ENCODE assay signal across 25 mouse cellular contexts in the genomic region with DNA sequence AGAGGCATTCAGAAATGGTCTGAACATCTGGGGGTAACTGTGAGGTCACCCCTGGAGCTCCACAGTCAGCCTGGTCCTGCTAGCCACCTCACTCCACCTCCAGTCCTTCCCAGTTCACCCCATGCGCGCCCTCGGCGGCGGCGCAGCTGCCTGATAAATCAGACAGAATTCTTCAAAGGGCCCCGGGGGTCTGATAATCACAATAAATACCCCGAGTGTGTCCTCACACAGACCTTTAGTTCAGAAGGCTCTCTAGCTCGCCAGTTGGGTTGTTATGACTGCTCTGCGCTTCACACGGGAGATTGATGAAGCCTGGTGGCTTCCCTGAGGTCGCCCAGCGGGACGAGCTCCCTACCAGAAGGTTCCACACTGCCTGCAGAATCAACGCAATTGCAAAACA.
"Had no signal": no experiment of that assay in that cellular context is flagged by ENCODE, and none has a peak within 500 bp of the region (broad histone marks: within the 10 kb centered on the region; RNA-seq: fewer than 3 reads in every experiment).

No protein-coding gene starts in this region.

- H3K36me3 ChIP-seq: heart, embryonic 10.5 days; heart, embryonic 12.5 days; hindbrain, embryonic 10.5 days; hindbrain, embryonic 12.5 days; intestine, embryonic 15.5 days; limb, embryonic 13.5 days; limb, embryonic 15.5 days had no signal

- DNase-seq: gastrocnemius, adult 2 months; gastrocnemius, postnatal 10 days; gastrocnemius, postnatal 25 days; heart, adult 18-20 months; heart, postnatal 10 days; heart, postnatal 4 days; kidney, adult 18-20 months; kidney, adult 8-10 months; kidney, postnatal 10 days; kidney, postnatal 25 days; kidney, postnatal 4 days; left cerebral cortex, postnatal 4 days had no signal

- H3K27ac ChIP-seq: gastrocnemius, adult 2 months; heart, embryonic 10.5 days; hindbrain, embryonic 10.5 days; hindbrain, embryonic 12.5 days; hindbrain, embryonic 14.5 days; intestine, embryonic 15.5 days; layer of hippocampus, adult 2 months; left cerebral cortex, adult 2 months; limb, embryonic 13.5 days; limb, embryonic 15.5 days had no signal

- H3K4me1 ChIP-seq: heart, embryonic 10.5 days; heart, embryonic 12.5 days; hindbrain, embryonic 10.5 days; hindbrain, embryonic 12.5 days; intestine, embryonic 15.5 days; limb, embryonic 13.5 days; limb, embryonic 15.5 days had no signal

- H3K27me3 ChIP-seq: intestine, embryonic 15.5 days had no signal

- H3K9ac ChIP-seq: heart, embryonic 12.5 days; hindbrain, embryonic 12.5 days; hindbrain, embryonic 14.5 days; intestine, embryonic 15.5 days; limb, embryonic 13.5 days; limb, embryonic 15.5 days had no signal

- H3K4me2 ChIP-seq: heart, embryonic 12.5 days; hindbrain, embryonic 12.5 days; hindbrain, embryonic 14.5 days; intestine, embryonic 15.5 days; limb, embryonic 13.5 days; limb, embryonic 15.5 days had no signal

- H3K9me3 ChIP-seq: heart, embryonic 10.5 days; hindbrain, embryonic 10.5 days; hindbrain, embryonic 12.5 days; intestine, embryonic 15.5 days; limb, embryonic 13.5 days; limb, embryonic 15.5 days had no signal

- H3K4me3 ChIP-seq: gastrocnemius, adult 2 months; heart, embryonic 10.5 days; heart, embryonic 12.5 days; hindbrain, embryonic 10.5 days; hindbrain, embryonic 12.5 days; intestine, embryonic 15.5 days; layer of hippocampus, adult 2 months; left cerebral cortex, adult 2 months; limb, embryonic 13.5 days; limb, embryonic 15.5 days had no signal

- ATAC-seq: hindbrain, embryonic 16.5 days; inflammation-experienced regulatory T-cells, adult 6 months; intestine, embryonic 15.5 days; intestine, postnatal 0 days had no signal
